Mouse (Mus musculus) lung, embryonic 16.5 days (tissue): ENCODE data around the gene Gm10447. TPM values are rescaled to one million over a fixed set of nuclear protein-coding genes. Genes with fewer than 3 reads are reported as not detected.
"Not testable (repeated sequence)": the region's sequence is repeated elsewhere in the genome, so short reads cannot be mapped to it uniquely, and the experiment has no call there.

Experiments
- ATAC-seq: fragments of 200-750 bp; cut with Nextera tagmentation; 2 replicates; pipeline ENCODE4 v1.8.0; 2017; ENCODE audit warnings: low read depth, mild to moderate bottlenecking, moderate library complexity
- H3K27ac ChIP-seq: fragments of 300-500 bp; sonication (generic); 2 replicates; pipeline ENCODE4 v1.5.1; 2014; ENCODE audit warnings: mild to moderate bottlenecking, control low read depth, low read length
- H3K27me3 ChIP-seq: fragments of 300-500 bp; sonication (generic); 2 replicates; pipeline ENCODE4 v1.6.1; 2014; ENCODE audit warnings: low read depth, low read length, mixed read lengths; ENCODE audit not compliant: control insufficient read depth, insufficient read depth
- H3K36me3 ChIP-seq: fragments of 300-500 bp; sonication (generic); 2 replicates; pipeline ENCODE4 v1.6.1; 2014; ENCODE audit warnings: low read length; ENCODE audit not compliant: control insufficient read depth, insufficient read depth
- H3K4me1 ChIP-seq: fragments of 300-500 bp; sonication (generic); replicated peaks from 2 replicates; pipeline ENCODE4 v1.6.1; 2014; ENCODE audit warnings: low read length, mixed read lengths; ENCODE audit not compliant: control insufficient read depth, insufficient read depth
- H3K4me2 ChIP-seq: fragments of 300-500 bp; sonication (generic); 2 replicates; pipeline ENCODE4 v1.6.1; 2014; ENCODE audit warnings: low read depth, low read length, control low read depth
- H3K4me3 ChIP-seq: fragments of 300-500 bp; sonication (generic); 2 replicates; pipeline ENCODE4 v1.5.1; 2014; ENCODE audit warnings: mild to moderate bottlenecking, low read length, control low read depth
- H3K9ac ChIP-seq: fragments of 300-500 bp; sonication (generic); 2 replicates; pipeline ENCODE4 v1.6.1; 2014; ENCODE audit warnings: low read length, control low read depth
- H3K9me3 ChIP-seq: fragments of 300-500 bp; sonication (generic); 2 replicates; pipeline ENCODE4 v1.6.1; 2016; ENCODE audit warnings: low read length; ENCODE audit not compliant: control insufficient read depth
- WGBS: fragments of 180-500 bp; shearing (Covaris S2); extraction: QIAGEN DNeasy Blood & Tissue Kit; methylation state at CpG from one replicate; pipeline ENCODE4 v1.1.7; 2014; 5-methylcytosine and 5-hydroxymethylcytosine counted together
- polyA plus RNA-seq: library from polyadenylated mRNA; unstranded; fragments of >200 nt; fragmentation: Nextera tagmentation; extraction: Ambion mirVana; gene quantifications from 2 replicates; pipeline ENCODE4 v1.2.1, GENCODE M21; 2015

The Gm10447 gene
- polyA plus RNA-seq, 1 experiment from 2014 or later: 0.06 TPM

- H3K27ac ChIP-seq, H3K9ac ChIP-seq, ATAC-seq, H3K9me3 ChIP-seq, H3K4me2 ChIP-seq, H3K4me3 ChIP-seq, H3K27me3 ChIP-seq, H3K36me3 ChIP-seq: not testable (repeated sequence)
- peaks cover 12% of the 10 kb centered on the region for H3K4me1 ChIP-seq
- WGBS: 74% methylated on average over 3 of the region's 3 CpGs
These were observed 30.0 kb downstream of the Gm10447 start for GRCm38 (mm10) chr11:53426914-53427313.

DNA sequence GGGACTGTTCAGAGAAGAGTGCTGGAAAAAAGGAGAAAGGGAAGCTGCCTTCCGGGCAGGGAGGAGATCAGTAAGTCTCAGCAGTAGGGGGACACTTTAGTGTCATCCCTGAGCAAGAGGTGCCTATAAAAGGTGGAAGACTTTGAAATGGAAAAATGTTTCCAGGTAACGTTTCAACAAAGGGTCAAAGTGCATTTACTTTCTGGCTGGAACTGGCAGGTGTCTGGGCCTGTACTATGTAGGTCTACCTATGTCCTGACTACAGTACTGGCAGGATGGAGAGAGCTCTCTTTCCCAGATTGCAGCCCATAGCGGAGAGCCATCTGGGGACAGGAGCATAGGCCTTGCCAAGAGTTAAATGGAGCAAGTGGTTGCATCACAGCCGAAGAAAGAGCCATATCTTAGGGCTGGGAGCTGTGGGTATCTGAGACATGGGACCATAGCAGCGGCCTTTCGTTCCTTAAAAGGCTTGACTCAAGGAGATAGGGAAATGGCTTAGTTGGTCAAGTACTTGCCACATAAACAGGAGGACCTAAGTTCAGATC is 31.1 kb downstream of the Gm10447 start:
- Histone ChIP-seq H3K4me1 (peaks cover 6% of the 10 kb centered on the region), H3K4me3 (no peak overlapping the region), H3K4me2 (no peak overlapping the region), H3K27ac (no peak overlapping the region), H3K9me3 (no peaks in the 10 kb centered on the region), H3K27me3 (no peaks in the 10 kb centered on the region), H3K9ac (no peak overlapping the region), H3K36me3 (peaks cover 7% of the 10 kb centered on the region; the same call in 1 of the 2 replicates)
- no peak for ATAC-seq
- WGBS: 79% methylated on average over 6 of the region's 6 CpGs

- H3K27ac ChIP-seq: no peak overlapping the region
- no peaks in the 10 kb centered on the region for H3K9me3 ChIP-seq
- H3K4me1 ChIP-seq: peaks cover 6% of the 10 kb centered on the region
- no peak overlapping the region for H3K4me2 ChIP-seq
- H3K36me3 ChIP-seq: peaks cover 8% of the 10 kb centered on the region; the same call in 1 of the 2 replicates
- H3K9ac ChIP-seq: no peak overlapping the region
- H3K27me3 ChIP-seq: no peaks in the 10 kb centered on the region
- no peak for ATAC-seq
- WGBS: 51% methylated on average over 3 of the region's 3 CpGs
- no peak overlapping the region for H3K4me3 ChIP-seq
These were observed 31.7 kb downstream of the Gm10447 start for GRCm38 (mm10) chr11:53425251-53425650.

GRCm38 (mm10) chr11:53424826-53425225 is 32.1 kb downstream of the Gm10447 start:
- H3K4me2 ChIP-seq: no peak overlapping the region
- H3K27ac ChIP-seq: no peak overlapping the region
- no peak overlapping the region for H3K4me3 ChIP-seq
- WGBS: 53% methylated on average over 2 of the region's 2 CpGs
- H3K9ac ChIP-seq: no peak overlapping the region
- H3K9me3 ChIP-seq: no peaks in the 10 kb centered on the region
- ATAC-seq: no peak
- H3K36me3 ChIP-seq: peaks cover 9% of the 10 kb centered on the region; the same call in 1 of the 2 replicates
- H3K4me1 ChIP-seq: peaks cover 3% of the 10 kb centered on the region
- H3K27me3 ChIP-seq: no peaks in the 10 kb centered on the region

- 62% methylated on average over 4 of the region's 4 CpGs for WGBS
- H3K4me1 ChIP-seq: no peaks in the 10 kb centered on the region
- no peak within 1 kb of the TSS for H3K4me2 ChIP-seq
- no peak within 1 kb of the TSS for H3K4me3 ChIP-seq
- peaks cover 5% of the 10 kb centered on the region for H3K36me3 ChIP-seq
- H3K27ac ChIP-seq: no peak within 1 kb of the TSS
- H3K9ac ChIP-seq: no peak within 1 kb of the TSS
- no peaks in the 10 kb centered on the region for H3K9me3 ChIP-seq
- ATAC-seq: no peak
- no peaks in the 10 kb centered on the region for H3K27me3 ChIP-seq
These were observed 33.9 kb downstream of the Gm10447 start, which contains the start of gene Leap2 for GRCm38 (mm10) chr11:53423036-53423435. TSS of gene Leap2 (minus strand) at chr11:53423170.

- no peak for ATAC-seq
- no peak overlapping the region for H3K4me2 ChIP-seq
- H3K4me1 ChIP-seq: no peaks in the 10 kb centered on the region
- no peaks in the 10 kb centered on the region for H3K9me3 ChIP-seq
- peaks cover 27% of the 10 kb centered on the region for H3K36me3 ChIP-seq
- H3K27ac ChIP-seq: no peak overlapping the region
- H3K27me3 ChIP-seq: no peaks in the 10 kb centered on the region
- H3K9ac ChIP-seq: no peak overlapping the region
- H3K4me3 ChIP-seq: no peak overlapping the region
These were observed 38.9 kb downstream of the Gm10447 start for GRCm38 (mm10) chr11:53418048-53418447.

DNA sequence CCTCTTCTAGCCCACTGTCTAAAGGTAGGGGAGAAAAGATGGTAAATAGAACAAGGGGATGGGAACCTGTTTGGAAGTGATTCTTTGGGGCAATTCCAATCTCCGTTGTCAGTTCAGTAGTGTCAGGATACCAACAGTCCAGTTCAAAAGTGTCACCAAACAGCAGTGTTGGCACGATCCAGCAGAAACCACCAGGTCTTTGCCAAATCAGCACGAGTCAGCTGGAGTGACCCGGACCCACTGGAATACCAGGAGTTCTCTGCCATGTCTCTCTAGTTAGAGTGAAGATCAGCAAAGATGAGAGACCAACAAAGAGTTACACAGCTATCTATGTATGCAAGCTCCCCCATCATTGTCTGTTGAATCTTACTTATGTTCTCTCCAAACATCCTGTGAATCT is 43.0 kb downstream of the Gm10447 start:
- peaks cover 45% of the 10 kb centered on the region for H3K36me3 ChIP-seq
- no peak overlapping the region for H3K9ac ChIP-seq
- no peak for ATAC-seq
- no peaks in the 10 kb centered on the region for H3K4me1 ChIP-seq
- no peak overlapping the region for H3K27ac ChIP-seq
- H3K4me2 ChIP-seq: no peak overlapping the region
- 94% methylated on average over 4 of the region's 4 CpGs for WGBS
- no peaks in the 10 kb centered on the region for H3K27me3 ChIP-seq
- no peaks in the 10 kb centered on the region for H3K9me3 ChIP-seq
- no peak overlapping the region for H3K4me3 ChIP-seq

GRCm38 (mm10) chr11:53411738-53412137 is 45.2 kb downstream of the Gm10447 start:
- Histone ChIP-seq H3K27ac (no peak overlapping the region), H3K4me2 (no peak overlapping the region), H3K4me3 (no peak overlapping the region), H3K9ac (no peak overlapping the region), H3K9me3 (no peaks in the 10 kb centered on the region), H3K36me3 (peaks cover 46% of the 10 kb centered on the region), H3K27me3 (no peaks in the 10 kb centered on the region), H3K4me1 (no peaks in the 10 kb centered on the region)
- ATAC-seq: no peak
